Mouse (Mus musculus) cerebellum, adult 9-11 months (tissue): ENCODE results near the gene Ifnab.

ENCODE experiments used
- DNase-seq: peaks from one replicate; pipeline ENCODE4 v3.0.0; 2022

Gene Ifnab

GRCm38 (mm10) chr4:88691259-88691658, at the start of gene Ifnab:
Gene Ifnab, minus strand, starts transcription at chr4:88691359.
- no peak for DNase-seq

- DNase-seq, result no peak
Measured at GRCm38 (mm10) chr4:88739036-88739435, 47.9 kb upstream of the Ifnab start.

GRCm38 (mm10) chr4:88738480-88738879, 47.3 kb upstream of the Ifnab start:
- peak; percentile 25 for DNase-seq

DNA sequence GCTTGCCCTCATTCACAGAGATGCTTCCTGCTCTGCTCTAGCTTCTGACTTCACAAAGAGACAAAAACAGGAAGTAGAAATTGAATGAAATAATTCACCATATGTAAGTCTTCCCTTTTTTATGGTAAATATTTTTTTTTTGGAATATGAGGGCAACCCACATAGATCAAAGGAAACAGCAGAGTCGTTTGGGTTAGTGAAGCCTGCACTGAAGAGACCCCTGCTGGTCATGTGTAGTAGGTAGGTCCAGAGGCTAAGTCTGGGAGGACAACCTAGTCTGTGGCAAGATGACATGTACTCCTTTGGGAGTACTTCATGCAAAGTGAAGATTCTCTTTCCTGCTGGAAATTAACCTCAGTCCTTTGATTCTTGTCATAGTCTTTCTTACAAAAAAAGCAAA, 36.2 kb upstream of the Ifnab start:
- no peak for DNase-seq

- no peak for DNase-seq
Measured at GRCm38 (mm10) chr4:88726727-88727126, 35.6 kb upstream of the Ifnab start.

- peak; percentile 12 for DNase-seq
Measured at GRCm38 (mm10) chr4:88723497-88724090, 32.4 kb upstream of the Ifnab start.

GRCm38 (mm10) chr4:88721791-88722721, 30.9 kb upstream of the Ifnab start, which contains the start of the genes Gm26566 and Klhl9:
Gene Gm26566, plus strand, starts transcription at chr4:88721805.
Gene Klhl9, minus strand, starts transcription at chr4:88722465.
- peak; percentile 95 for DNase-seq

DNA sequence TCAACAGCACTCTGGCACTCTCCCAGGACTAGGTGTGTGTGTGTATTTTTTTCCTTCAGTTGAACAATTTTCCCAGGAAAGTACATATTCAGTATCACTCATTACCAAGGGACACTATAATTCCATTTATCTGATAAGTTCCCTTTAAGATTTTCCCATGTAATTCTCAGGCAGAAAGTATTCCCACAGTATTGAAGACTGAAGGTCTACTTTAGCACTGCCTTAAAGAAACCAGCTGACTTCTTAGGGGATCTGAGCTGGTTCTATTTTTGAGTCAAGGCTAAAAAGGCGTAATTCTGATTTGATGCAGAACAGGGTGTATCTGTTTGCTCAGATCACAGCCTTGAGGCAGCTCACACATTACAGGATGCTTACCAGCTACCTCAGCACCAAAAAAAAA, 27.6 kb upstream of the Ifnab start:
- DNase-seq, result no peak

DNA sequence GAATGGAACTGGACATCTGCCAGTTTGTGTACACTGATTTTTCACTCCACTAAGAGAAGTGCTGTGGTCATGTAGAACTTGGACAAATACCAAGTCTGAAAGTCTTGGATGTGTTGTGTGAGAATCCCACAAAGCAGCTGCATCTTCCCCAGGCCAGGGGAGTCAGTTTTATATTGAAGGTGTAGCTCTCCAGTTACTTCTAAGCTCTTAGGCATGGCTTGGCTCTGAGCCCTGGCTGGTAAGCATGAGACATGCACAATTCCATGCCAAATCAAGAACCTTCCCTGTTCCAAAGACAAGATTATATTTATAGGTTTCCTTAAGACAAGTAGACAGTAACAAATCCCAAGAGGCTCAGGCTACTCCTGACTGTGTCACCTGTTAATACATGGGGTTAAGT, 23.9 kb upstream of the Ifnab start:
- DNase-seq, result peak; percentile 8

DNA sequence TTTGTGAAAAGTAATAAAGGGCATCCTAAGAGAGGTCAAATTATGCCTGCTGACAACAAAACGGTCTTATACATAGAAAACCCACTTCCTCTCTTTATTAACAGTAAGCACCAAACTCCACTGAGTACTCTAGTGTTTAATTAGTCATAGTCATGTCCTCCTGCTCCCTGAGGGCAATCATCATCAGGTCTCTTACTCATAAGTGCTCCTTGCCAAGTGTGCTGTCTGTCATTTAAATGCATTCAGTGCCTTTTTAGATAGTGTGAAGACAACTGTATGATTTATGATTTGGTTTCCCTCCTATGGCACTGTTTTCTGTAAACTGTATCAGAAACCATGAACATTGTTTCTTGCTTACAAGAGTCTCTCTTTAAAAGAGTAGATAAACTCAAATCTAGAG, 23.1 kb upstream of the Ifnab start:
- DNase-seq, result no peak

DNA sequence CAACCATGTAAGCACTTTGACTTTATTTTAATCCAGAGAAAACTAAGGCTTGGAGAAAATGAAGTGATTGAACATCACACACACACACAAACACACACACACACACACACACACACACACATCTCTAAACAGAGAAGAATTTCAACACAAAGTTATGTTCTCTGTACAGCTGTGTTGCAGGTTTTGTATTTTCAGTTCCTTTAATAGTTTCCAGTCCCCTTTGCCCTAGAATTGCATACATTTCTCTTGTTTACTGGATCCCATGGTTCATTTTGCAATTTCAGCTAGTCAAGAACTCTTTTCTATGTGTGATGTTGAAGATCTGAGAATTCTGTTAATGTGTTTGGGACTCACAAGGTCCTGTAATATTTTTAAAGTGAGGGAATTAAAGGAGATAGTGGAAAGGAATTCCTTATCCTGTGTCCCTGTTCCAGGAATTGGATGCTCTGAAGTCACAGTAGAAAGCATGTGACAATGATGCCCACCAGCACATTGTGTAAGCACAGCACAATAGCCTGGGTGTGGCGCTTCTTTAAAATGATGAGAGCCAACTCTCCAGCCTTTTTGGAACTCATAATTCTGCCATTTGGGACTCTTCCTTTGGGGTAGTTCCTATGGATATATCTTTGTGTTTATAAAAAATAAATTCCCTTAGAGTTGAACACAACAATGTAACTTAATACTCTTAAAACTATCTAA, 16.1 kb upstream of the Ifnab start:
- no peak for DNase-seq

DNA sequence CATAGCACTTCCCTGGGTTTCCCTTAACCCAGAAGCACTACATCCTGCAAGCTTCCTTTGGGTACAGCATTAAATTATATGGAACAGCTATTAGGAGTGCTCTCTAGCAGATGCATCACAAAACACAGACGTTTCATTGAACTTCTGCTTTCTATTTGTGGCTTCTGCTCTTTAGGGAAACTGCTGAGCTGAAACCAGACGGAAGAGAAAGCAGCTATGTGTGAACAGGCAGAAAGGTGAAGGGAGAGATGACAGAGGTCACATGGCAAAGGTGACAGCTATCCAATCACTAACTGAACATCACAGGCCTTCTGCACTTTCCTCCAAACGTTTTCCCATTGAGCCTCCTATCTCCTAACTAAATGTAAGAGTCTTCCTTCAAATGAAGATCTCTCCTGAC, 14.8 kb upstream of the Ifnab start:
- DNase-seq, result no peak

DNA sequence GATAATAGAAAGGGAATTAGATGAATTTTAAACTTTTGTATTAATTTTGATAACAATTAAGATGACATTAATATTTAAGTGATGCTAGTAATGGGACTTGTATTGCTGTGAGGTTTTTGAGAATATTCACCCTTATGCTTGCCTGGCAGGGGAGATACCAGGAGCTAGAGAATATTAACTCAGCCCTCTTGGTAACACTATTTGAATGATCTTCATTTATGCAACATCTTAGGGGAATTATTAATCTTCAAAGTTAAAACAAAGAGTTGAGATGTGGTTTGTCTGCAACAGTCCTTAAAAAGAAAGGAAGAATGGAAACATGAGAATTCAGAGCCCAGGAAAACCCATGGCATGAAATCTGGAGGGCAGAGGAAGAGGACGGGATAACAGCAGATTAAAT, 8.1 kb upstream of the Ifnab start:
- no peak for DNase-seq

- no peak for DNase-seq
Measured at GRCm38 (mm10) chr4:88698781-88699180, 7.6 kb upstream of the Ifnab start.

DNA sequence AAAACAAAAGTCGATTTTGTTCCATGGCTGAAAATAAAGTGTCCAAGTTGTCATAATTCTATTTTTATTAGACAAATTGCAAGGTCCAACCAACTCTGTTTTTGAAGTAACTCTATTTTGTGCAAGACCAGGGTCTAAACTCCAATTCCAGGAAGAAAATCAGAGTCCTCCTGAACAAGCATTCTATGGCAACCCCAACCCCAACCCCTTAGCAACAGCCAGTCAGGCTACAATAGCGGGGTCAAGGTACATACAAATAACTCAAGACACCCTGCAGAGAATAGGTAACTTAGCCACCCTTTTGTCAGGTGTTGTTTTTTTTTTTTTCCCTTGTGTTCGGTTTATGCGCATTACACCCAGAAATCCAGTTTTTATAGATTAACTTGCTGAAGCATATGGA, 6.6 kb upstream of the Ifnab start:
- no peak for DNase-seq

DNA sequence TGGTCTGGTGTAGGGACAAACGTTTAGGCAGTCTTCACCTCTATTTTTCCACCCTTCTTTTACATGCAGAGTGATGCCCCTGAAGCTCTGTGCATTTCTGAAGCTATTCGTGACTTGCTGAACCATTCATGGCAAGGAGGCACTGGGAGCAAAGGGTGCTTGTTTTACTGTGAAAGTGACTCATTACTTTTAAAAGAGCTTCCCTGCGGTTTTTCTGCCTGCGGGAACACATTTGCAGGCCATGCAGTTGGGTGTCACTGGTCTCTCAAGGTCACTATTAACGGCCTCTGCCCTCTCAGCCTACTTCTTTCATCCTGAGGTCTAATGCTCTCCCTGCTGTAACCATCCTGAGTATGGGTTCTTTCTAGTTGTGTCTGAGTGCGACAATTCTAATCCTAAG, 5.9 kb upstream of the Ifnab start:
- no peak for DNase-seq

DNA sequence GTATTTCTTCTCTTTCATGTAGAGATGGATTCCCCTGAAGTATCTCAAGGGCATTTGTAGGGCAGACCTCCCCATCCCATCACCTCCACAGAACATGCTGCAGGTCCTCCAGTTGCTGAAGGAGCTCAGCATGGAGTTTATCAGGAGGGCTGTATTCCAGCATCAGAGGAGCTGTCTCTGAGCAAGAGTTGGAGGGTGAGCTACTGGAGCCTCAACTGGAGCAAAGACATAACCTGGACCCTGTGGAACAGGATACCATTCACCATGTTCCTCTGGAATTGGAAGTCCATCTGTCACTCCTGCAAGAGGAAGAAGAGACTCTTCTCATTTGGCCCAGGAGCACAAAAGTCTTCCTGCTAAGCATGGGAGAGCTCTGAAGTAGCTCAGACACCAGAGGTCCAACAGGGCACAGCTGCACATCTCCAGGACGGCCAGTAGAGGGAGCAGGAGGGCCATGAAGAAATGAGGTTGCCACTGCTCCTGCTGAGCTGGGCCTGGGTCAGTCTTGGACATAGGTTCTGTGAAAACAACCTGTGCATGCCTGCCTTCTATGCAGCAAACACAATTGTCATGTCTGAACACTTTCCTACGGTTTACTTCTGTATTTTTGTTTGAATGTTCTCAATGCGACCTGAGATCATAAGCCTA, 5.2 kb upstream of the Ifnab start:
- DNase-seq, result peak; percentile 67

DNA sequence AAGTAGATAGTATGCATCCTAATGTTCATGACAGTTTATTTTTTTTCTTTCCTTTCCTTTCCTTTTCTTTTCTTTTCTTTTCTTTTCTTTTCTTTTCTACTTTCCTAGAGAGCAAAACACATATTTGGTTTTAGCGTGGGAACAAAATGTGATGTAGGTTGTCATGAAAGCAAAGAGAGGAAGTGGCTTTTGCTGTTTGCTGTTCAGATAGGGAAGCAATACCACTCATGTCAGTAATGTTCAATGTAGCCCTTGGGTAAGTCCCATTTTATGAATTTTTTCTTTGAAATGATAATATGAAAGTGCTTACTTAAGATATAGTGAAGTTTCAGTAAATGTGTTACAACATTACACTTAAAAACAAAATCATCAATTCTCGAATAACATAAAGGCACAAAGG, 2.2 kb upstream of the Ifnab start:
- DNase-seq, result no peak

DNA sequence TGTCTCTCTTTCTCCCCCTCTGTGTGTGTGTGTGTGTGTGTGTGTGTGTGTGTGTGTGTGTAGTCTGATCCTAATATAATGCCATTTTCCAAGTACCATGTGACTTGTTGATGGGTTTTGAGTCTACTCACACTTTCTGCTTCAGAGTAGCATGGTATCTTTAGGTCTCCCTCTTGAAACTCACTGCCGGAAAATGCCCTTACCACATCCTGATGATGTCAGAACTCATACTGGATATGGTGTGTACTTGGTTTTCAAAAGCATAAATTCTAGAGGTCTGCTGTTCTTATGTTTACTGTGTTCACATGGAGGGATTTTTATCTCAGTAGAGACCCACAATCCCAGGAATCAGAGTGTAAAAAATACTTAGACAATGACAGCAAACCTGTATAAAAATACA, 1.4 kb upstream of the Ifnab start:
- no peak for DNase-seq

DNA sequence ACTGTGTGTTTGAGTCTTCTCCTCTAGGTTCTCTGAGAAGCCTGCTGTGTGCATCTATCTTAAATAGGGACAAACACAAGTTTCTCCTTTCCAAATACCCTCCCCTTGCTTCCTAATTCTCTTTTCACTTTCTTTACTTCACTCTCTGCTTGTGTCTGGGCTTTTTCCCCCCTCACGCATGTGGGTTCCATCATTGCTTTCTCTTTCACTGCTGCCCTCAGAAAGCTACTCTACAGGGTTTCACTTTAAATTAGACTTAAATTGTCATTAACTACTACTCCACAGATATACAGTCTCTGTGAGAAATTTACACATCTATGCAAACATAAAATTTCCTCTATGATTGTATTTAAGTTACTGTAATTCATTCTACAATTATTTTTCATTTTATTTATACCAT, 7.3 kb downstream of the Ifnab start, which contains the start of gene Ifna2:
Gene Ifna2, minus strand, starts transcription at position 101 of the 400 bp plus-strand sequence.
- no peak for DNase-seq

- DNase-seq, result no peak
Measured at GRCm38 (mm10) chr4:88681353-88681752, 9.8 kb downstream of the Ifnab start.

GRCm38 (mm10) chr4:88680362-88680761, 10.8 kb downstream of the Ifnab start:
- DNase-seq, result no peak

DNA sequence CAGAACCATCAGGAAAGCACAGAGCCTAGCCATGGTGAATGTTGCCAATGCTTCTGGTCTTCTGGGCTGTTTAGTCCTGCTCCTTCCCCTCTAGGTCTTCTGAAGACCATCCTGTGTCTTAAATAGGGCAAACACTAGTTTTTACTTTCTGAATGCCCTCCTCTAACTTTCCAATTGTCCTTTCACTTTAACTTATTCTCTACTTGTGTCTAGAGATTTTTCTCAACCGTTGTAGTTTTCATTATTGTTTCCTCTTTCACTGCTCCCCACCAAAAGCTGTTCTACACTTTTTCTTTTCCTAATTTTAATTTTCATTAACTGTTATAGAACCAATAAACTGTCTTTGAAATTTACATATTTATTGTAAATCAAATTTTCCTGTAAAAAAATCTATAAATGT, 14.3 kb downstream of the Ifnab start, which contains the start of gene Ifna16:
Gene Ifna16, minus strand, starts transcription at position 101 of the 400 bp plus-strand sequence.
- DNase-seq, result no peak
